Mouse (Mus musculus) T-cell, adult 2 months (primary cell): ENCODE measurements around the gene Tmem88b.
"Not testable (repeated sequence)": the region's sequence is repeated elsewhere in the genome, so short reads cannot be mapped to it uniquely, and the experiment has no call there.

Experiments used
- DNase-seq: peaks from one replicate; pipeline ENCODE4 v3.0.0; 2022; ENCODE audit warnings: low spot score

Gene Tmem88b

DNA sequence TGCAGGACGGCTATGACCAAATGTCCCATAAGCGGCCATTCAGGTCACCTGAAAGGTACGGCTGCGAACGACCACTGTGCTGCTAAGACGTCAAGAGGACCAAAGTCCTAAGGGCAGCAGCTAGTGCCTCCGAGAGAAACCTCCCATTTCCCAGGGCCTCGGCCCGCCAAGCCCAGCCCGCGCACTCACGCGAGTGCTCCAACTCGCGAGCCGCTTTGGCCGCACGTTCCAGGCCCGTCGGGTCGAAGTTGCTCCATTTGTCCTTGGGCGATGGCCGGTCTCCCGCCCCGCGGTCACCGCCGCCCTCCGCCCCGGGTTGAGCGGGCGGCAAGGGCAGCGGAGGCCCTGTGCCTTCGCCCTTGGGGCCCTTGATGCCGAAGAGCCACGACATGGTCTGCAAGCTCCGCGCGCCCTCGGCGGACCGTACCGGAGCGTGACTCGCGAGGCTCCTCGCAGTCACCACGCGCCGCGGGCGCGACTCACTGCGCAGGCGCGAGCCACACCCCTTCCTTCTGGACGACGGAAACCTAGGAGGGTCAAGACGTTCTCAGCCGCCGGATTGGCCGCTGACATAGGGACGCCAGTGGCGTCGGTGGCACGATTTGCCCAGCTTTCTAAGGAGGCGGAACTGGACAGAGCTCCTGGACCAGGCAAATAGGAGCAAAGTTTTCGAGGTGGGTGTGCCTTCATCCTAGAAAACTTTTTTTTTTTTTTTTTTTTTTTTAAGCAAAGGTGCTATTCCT is 24.9 kb downstream of the Tmem88b start, which contains the start of gene Atad3a:
Gene Atad3a, minus strand, starts transcription at position 481 of the 743 bp plus-strand sequence.
- DNase-seq, result peak; percentile 94

DNA sequence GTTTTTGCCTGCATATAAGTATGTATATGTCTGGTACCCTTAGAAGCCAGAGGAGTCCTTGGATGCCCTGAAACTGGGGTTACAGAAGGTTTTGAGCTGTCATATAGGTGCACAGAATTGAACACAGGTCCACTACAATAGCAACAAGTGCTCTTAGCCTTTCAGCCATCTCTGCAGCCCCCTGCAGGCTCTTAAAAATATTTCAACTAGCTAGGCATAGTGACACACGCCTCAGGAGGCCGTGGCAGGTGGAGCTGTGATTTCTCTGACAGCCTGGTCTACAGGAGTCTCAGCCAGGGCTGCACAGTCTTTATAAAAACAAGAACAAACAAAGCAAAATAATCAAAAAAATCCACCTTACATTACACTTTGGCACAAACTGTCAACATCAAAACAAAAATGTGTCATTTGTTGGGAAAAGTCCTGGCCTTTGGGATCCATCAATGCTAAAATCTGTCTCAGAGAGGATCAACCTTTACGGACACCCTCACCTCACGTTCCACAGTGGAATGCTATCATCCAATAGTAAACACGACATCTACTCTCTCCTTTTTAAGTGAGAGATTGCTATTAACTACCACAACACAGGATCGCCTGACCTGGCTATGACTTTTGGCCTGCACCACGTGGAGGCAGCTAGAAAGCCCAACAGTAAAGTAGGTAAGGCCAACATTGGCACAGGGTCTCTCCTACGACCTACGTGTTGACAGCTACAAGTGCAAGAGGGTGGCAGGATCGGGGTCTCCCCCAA is 25.6 kb downstream of the Tmem88b start:
- peak; percentile 69 for DNase-seq

DNA sequence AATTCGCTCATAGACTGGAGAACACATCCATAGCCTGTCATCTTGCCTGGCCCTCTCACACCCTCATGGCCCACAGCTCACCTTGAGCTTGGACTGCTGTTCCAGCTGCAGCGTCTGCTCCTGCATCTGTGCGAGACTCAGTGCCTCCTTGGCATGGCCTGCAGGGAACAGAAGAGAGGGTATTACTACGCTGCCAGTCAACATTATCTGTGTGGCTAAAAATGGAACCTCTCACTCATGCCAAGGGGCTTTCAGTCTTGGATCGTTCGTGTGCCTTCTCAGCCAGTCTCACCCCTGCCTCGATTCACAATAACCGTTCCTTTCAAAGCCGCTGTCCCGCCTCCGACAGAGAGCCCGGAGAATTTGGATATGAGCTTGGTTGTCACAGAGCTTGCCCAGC is 28.7 kb downstream of the Tmem88b start:
- DNase-seq, result no peak

DNA sequence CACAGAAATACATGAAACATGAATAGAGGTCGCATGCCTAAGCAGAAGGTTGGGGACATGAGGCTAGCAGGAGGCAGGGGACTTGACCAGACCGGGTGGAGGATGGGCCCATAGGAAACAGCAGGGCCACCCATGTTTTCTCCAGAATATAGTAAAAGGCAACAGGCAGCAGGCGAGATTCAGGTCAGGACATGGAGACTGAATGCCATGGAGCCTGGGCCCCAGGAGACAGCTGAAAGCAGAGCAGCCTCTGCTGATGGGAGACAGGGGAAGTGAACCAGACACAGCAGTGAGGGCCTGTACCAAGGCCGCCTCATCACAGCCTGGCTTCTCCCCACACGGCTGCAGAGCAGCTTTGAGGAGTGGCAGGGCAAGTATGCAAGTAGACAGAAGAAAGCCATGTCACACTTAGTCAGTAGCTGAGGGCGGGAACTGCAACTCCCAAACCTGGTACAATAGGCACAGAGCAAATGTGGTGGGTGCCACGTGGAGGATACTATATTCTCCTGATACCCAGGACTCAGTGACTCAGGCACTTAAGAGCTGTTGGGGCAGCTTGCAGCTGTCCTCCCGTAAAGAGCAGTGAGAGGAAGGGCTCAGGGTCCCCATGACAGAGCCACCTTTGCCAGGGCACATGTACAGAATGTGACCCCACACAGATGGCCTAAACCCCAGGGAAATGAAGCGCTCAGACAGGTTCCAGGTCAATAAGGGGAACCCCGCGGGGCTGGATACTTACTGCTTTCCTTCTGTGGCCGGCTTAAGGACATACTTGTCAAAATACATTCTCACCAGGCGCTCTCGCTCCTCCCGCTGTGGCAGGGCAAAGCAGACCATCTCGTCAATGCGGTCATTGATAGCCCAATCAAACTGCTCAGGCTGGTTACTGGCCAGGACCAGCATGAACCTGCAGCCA is 38.8 kb downstream of the Tmem88b start:
- DNase-seq, result no peak

DNA sequence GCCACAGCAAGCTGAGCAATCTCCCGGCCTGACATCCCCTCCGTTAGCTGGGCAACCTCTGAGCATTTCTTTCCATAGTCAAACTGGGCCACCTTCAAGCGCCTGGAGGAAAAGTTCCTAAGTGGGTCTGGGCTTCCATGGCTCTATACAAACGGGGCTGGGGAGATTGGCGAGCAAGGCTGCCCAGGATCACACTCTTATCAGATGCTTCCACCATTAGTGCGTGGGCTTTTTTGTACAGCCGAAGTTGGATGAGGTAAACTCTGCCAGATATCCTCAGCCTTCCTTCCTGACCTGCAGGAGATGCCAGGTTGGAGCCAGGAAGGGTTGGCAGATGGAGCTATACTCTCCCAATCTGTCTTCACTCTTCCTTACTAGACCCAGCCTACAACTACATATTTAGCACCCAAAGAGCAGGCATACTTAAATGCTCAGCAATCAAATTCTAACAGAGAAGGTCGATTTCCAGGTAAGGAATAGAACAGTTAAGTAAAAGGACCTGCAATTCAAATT is 39.6 kb downstream of the Tmem88b start:
- DNase-seq, result no peak

DNA sequence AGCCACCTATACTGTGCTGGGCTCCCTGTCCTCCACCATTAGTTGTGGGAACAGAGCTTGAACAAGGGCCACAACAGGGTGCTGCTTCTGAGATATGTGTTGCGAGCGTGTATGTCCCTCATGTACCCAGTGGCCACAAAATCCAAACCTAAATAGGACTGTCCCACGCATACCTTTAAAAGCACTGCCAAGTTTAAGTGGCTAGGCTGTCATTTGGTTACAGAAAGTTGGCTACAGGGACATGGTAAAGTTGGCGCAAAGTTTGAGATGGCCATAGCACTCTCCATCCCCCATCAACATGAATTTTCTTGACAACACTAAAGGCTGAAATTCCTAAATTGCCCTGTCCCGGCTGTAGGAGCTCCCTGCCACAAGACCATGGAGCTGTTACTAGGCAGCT is 40.5 kb downstream of the Tmem88b start:
- no peak for DNase-seq

DNA sequence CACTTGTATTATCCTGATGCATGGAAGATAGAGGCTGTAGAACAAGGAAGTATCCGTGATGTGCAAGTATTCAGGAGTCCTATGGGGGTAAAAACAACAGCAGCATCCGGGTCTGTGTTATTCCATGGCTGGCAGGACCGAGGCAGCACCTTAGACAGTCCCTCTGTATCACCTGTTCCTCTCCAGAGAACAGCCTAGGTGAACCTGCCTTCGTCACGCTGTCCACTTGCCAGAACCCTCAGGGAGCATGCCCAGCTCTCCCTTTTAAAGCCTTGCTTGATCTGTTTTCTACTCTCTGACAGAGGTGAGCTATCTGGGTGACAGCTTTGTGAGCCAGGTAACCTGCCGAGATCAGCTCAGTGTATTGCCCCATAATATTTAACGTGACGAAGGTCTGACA is 41.2 kb downstream of the Tmem88b start:
- DNase-seq, result no peak

DNA sequence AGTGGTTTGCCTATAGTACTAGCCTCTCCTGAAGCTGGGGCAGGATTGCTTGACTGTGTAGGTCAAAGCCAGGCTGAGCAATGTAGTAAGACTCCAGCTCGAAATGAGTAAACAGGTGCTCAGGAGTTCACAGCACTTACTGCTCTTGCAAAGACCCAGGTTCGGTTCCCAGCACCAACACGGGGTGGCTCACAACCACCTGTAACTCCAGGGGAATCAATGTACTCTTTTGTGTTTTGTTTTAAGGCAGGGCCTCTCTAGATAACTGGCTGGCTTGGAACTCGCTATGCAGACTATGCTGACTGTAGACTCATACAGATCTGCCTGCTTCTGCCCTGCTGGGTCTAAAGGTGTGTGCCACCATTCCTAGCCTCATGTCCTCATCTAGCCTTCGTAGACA is 43.0 kb downstream of the Tmem88b start:
- DNase-seq, result no peak

DNA sequence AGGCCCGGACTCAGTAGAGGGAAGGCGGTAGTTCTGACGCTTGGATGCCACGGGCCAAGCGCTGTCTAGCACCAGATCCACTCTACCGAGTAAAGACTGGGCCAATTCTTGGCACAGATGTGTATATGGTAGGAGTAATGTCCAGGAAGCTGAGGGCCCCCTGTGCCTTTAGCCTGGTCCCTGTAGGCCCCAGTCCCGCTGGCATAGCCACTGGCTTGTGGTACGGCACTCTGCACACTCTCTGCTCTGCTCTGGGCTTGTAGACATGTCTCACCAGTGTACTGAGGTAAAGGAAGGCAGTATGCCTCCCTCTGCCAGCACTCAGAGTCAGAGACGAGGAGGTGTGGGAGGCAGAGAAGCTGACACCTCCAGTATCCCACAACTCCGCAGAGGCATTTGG is 45.0 kb downstream of the Tmem88b start:
- DNase-seq, result not testable (repeated sequence)

DNA sequence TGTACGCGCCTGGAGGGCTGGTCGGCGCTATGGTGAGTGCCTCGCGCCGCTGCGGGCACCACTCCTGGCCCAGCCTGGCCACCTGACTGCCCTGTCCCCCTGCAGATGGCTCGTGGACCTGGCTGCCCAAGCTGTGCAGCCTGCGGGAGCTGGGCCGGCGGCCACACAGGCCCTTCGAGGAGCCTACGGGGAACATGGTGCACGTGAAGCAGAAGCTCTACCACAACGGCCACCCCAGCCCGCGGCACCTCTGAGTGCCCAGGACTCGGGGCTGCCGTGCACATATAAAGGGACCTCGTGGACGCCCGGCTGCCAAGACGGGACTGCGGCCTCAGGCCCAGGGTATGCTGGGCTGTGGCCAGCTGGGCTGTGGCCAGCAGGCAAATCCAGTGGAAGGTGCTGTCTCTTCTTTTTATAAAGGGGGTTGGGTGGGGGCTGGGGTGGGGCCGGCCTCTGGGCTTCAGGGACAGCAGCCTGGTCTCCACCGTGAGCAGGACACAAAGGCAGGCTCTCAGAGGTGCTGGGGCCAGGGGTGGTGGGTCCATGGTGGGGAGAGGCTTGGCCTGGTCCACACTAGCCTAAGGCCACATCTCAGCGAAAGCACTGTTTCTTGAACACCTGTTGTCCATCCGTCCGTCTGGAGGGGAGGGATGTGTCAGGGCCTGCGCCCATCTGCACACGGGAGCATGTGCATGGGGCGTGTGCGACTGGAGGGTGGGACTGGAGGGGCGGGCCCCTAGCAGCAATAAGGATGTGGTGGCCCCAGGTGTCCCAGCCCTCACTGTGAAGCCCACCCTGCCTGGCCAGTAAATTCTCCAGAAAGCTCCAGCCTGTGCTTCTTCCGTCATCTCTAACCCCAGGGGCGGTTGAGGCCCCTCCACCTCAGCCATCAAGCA is 45.7 kb downstream of the Tmem88b start:
- DNase-seq, result no peak

DNA sequence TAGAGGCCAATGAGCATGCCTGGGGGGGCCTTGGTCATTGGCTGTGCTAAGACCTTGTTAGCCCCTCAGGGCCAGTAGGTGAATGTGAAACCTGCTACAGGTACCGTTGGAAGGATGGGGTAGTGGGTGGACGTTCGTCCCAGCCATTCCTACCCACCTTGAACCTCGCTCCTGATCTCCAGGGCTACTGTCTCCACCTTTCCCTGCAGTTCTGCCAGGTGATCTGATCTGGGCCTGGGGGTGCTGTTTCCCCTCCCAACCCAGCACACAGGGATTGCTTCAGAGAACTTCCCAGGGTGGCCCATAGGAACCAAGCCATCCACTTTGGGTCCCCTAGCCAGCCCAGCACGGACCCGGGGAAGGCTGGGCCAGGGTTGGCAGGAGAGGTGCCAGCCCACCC is 46.5 kb downstream of the Tmem88b start:
- no peak for DNase-seq

DNA sequence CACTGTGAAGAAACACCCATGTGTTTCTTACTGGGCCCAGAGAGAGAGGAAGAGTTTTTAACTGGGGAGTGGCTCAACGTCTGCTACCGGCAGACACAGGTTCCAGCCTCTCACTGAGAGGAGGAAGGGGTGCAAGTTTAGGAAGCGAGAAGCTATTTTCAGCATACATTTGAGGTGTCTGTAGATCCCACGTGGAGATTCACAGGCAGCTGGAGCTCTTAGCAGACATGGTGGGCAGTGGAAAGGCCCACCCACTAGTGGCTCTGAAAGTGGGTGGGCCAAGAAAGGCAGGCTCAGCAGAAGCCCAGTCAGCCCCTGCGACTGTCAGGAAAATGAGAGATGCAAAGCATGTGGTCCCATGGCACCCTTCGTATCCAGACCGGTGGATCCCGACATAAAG is 47.4 kb downstream of the Tmem88b start:
- DNase-seq, result no peak

DNA sequence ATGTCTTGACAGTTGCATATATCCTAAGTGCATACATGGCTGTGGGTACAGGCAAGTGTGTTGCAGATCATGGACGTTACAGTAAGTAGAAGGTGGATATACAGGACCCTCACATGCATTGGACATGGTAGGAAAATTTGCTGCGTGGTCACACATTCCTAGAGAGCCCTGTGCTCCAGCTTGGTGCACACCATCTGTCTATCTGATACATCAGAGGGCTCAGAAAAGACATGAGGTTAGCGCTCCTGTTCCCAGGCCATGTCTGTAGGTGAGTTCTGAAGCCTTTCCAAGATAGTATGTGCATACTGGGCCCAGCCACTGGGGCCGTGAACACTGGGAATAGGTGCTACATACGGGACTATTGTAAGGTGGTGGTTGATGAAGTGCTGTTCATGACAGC is 49.3 kb downstream of the Tmem88b start:
- no peak for DNase-seq

DNA sequence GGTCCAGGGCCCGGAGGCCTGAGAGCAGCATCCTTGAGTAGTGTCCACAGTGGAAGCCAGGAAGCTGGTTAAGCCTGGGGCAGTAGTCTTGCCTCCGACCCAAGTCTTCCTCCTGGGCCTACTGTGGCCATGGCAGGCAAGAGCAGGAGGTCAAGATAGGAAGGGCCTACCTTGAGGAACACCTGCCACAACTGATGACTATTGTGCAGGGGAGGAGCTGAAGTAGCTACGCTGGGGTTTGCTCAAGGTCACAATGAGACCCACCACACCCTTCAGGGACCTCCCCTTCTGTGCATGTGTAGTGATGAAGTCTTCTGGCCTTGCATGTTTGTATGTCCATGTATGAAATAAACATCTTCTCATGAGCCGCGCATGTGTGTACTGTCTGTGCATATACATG is 49.9 kb downstream of the Tmem88b start:
- DNase-seq, result no peak

DNA sequence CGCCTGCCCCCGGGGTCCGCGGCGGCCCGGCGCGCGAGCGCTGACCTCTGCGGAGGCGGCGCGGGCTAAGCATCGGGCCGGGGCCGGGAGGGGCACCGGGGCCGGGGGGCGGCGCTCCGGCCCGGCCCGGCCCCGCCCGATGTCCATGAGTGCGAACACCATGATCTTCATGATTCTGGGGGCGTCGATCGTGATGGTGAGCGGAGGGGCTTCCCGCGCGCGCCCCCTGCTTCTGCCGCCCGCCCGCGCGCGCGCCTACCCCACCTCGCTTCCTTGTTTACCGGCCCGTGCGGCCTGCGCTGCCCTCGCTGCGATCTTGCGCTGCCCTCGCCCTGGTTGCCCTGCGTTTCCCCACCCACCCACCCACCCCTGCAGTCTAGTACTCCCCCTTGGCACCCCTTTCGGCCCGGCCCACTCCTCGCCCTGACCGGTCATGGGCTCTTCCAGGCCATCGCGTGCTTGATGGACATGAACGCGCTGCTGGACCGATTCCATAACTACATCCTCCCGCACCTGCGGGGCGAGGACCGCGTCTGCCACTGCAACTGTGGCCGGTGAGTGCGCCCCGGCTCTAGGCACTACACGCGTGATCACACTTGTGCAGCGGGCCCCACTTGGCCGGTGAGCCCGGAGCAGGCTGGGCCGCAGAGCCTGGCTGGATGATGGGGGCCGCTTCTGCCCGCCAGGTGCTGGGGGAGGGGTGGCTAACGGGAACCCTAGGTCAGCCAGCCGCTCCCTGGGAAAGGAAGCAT is 50.5 kb downstream of the Tmem88b start:
- peak; percentile 38 for DNase-seq

DNA sequence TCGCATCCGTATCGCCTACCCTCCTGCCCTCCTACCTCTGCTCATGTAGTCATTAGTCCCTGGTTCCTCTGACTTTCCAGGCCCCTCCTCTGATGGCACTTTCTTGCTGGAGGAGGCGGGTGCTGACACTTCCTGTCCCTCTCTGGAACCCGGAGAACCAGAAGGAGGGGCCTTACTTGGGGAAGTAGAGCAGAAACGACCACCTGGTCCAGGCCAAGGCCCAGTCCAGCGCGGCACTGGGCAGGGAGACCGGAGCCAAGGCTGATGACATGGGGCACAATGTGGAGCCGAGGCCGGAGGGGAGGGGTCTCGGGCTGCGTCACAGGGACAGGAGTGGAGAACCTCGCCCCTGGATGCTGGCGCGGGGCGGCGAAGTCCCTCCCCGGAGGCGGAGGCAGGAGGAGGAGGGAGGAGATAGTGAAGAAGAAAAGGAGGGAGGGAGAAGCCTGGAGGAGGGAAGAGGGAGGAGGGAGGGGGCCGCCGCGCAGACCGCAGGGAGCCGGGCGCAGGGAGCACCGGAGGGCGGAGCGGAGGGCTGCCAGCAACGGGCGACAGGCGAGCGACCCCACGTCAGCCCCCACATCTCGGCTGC is 51.2 kb downstream of the Tmem88b start, which contains the start of gene Tmem240:
Gene Tmem240, plus strand, starts transcription at position 451 of the 592 bp plus-strand sequence.
- peak; percentile 80 for DNase-seq

DNA sequence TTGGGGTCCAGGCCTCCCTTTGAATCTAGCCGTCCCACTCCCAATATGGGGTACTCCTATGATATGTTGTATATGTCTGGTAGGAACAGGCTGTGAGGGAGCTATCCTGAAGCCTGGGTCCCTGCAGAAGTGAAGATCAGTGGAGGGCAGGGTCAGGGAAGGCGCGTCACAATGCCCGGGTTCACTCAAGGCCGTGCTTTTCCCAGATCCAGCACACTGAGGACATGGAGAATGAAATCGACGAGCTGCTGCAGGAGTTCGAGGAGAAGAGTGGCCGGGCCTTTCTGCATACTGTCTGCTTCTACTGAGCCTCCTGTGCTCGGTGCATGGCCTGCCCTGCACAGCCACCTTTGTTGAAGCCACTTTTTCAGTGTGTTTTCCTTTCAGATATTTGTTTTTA is 52.4 kb downstream of the Tmem88b start:
- DNase-seq, result no peak
